Mouse (Mus musculus) hindbrain, embryonic 16.5 days (tissue): Measurements from ENCODE around the gene Gm5724. TPM values are rescaled to one million over a fixed set of nuclear protein-coding genes. Genes with fewer than 3 reads are reported as not detected.

Experiments used
- ATAC-seq: fragments of 200-750 bp; cut with Nextera tagmentation; 2 replicates; pipeline ENCODE4 v1.8.0; 2017; ENCODE audit warnings: moderate TSS enrichment, moderate library complexity
- H3K27ac ChIP-seq: fragments of 300-500 bp; sonication (generic); 2 replicates; pipeline ENCODE4 v1.5.1; 2014; ENCODE audit warnings: low read depth, mild to moderate bottlenecking, control low read depth, low read length, moderate library complexity
- H3K27me3 ChIP-seq: fragments of 300-500 bp; sonication (generic); replicated peaks from 2 replicates; pipeline ENCODE4 v1.6.1; 2014; ENCODE audit warnings: low read length; ENCODE audit not compliant: control insufficient read depth, insufficient read depth
- H3K36me3 ChIP-seq: fragments of 300-500 bp; sonication (generic); 2 replicates; pipeline ENCODE4 v1.6.1; 2014; ENCODE audit warnings: mild to moderate bottlenecking, low read length, moderate library complexity, mixed read lengths; ENCODE audit not compliant: control insufficient read depth, insufficient read depth
- H3K4me1 ChIP-seq: fragments of 300-500 bp; sonication (generic); 2 replicates; pipeline ENCODE4 v1.6.1; 2014; ENCODE audit warnings: low read depth, low read length; ENCODE audit not compliant: control insufficient read depth, insufficient read depth
- H3K4me2 ChIP-seq: fragments of 300-500 bp; sonication (generic); 2 replicates; pipeline ENCODE4 v1.6.1; 2014; ENCODE audit warnings: mild to moderate bottlenecking, low read length, control low read depth, moderate library complexity
- H3K4me3 ChIP-seq: fragments of 300-500 bp; sonication (generic); 2 replicates; pipeline ENCODE4 v1.5.1; 2014; ENCODE audit warnings: mild to moderate bottlenecking, low read length, control low read depth, moderate library complexity
- H3K9ac ChIP-seq: fragments of 300-500 bp; sonication (generic); 2 replicates; pipeline ENCODE4 v1.6.1; 2014; ENCODE audit warnings: low read depth, mild to moderate bottlenecking, control low read depth, low read length, moderate library complexity
- H3K9me3 ChIP-seq: fragments of 300-500 bp; sonication (generic); 2 replicates; pipeline ENCODE4 v1.6.1; 2014; ENCODE audit warnings: mild to moderate bottlenecking, low read length, moderate library complexity; ENCODE audit not compliant: control insufficient read depth
- WGBS: fragments of 180-500 bp; shearing (Covaris S2); extraction: QIAGEN DNeasy Blood & Tissue Kit; methylation state at CpG from one replicate; pipeline ENCODE4 v1.1.7; 2014; 5-methylcytosine and 5-hydroxymethylcytosine counted together
- polyA plus RNA-seq: library from polyadenylated mRNA; unstranded; fragments of >200 nt; fragmentation: Nextera tagmentation; extraction: Ambion mirVana; gene quantifications from 2 replicates; pipeline ENCODE4 v1.2.1, GENCODE M21; 2015

Gene Gm5724
- not detected in 2 replicates for polyA plus RNA-seq

DNA sequence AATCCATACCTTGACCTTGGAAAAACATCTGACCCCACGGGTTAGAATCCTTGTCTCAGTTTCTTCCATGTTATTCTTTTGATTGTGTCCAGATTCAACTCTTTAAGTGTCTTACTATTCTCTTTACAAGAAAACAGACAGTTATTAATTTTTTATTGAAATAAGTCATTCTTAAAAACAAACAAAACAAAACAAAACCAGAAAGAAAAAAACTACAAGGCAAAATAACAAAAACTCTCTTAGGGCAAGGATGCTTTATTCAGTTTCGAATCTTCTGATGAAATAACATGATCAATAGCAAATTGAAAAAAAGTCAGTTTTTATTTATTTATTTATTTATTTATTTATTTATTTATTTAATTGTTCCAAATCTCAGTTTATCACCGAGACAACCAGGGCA is at the start of gene Gm5724:
TSS of gene Gm5724 (minus strand) at position 101 of the 400 bp plus-strand sequence.
- ATAC-seq, result no peak
- Histone ChIP-seq H3K4me3 (no peak within 1 kb of the TSS), H3K4me2 (no peak within 1 kb of the TSS), H3K9me3 (no peaks in the 10 kb centered on the region), H3K36me3 (no peaks in the 10 kb centered on the region), H3K4me1 (no peaks in the 10 kb centered on the region), H3K27ac (no peak within 1 kb of the TSS), H3K9ac (no peak within 1 kb of the TSS), H3K27me3 (no peaks in the 10 kb centered on the region)
- WGBS, result 89% methylated on average over 3 of the region's 3 CpGs

DNA sequence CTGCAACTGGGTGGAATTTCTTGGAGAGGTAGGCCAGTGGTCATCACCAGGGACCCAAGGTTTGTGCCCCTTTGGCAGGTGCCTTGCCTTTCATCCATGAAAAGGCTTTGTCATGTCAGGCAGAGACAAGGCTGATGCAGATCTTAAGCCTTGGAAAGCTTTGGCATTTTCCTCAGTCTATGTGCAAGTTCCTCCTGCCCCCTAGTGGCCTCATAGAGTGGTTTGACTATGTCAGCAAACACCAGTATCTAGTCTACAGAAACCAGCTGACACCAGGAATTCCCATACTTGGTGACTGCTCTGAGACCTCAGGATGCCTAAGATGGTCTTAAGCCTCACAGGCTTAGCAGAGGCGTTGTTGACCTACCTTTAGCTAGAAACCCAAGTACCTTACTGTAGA is 24.2 kb upstream of the Gm5724 start:
- no peaks in the 10 kb centered on the region for H3K4me1 ChIP-seq
- no peak overlapping the region for H3K9ac ChIP-seq
- H3K27ac ChIP-seq, result no peak overlapping the region
- H3K4me3 ChIP-seq, result no peak overlapping the region
- WGBS, result 25% methylated on average over 1 of the region's 1 CpGs
- H3K4me2 ChIP-seq, result no peak overlapping the region
- no peaks in the 10 kb centered on the region for H3K36me3 ChIP-seq
- ATAC-seq, result 0 out of 2 replicates have a peak, but pooled peaks have one; percentile 30
- no peaks in the 10 kb centered on the region for H3K9me3 ChIP-seq
- H3K27me3 ChIP-seq, result no peaks in the 10 kb centered on the region

DNA sequence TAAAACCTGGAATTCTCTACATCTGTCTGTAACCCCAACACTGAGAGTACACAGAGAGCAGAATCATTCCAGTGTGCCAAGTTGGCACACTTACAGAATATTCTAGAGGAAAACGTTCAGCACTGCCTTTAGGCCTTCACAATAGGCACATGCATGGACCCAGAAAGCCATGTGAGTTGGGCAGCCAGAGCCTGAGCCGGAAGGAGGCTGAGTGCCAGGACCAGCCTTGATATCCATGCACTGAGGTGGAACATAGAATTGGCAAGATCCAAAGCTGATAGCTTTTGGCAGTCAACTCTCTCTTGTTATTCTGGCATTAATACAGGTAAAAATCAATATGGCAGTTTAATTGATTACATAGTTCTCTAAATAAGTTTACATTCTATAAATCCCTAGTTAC is 866 bp upstream of the Gm5724 start:
- WGBS, result 61% methylated on average over 2 of the region's 2 CpGs
- no peak for ATAC-seq
- no peak overlapping the region for H3K9ac ChIP-seq
- H3K27me3 ChIP-seq, result no peaks in the 10 kb centered on the region
- no peaks in the 10 kb centered on the region for H3K36me3 ChIP-seq
- H3K9me3 ChIP-seq, result no peaks in the 10 kb centered on the region
- no peak overlapping the region for H3K4me3 ChIP-seq
- H3K4me1 ChIP-seq, result no peaks in the 10 kb centered on the region
- no peak overlapping the region for H3K4me2 ChIP-seq
- H3K27ac ChIP-seq, result no peak overlapping the region

DNA sequence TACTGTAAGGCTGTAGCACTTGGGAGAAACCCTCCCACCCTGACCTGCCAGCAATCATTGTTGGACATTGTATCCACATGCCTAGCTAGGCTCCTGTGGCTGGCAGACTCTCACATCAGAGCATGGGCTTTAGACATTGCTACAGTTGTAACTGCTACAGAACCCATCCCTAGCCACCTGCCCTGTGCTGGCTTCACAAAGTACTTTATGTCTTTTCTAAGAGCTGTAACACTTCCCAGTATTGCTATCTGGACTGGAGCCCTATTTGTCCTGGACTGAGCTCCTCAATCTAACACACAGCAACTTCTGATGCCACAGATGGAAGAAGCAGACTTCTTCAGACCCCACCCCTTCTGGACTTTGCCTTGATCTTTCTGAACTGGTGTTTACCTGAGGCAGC is 82.4 kb downstream of the Gm5724 start:
- ATAC-seq, result no peak
- no peak overlapping the region for H3K9ac ChIP-seq

DNA sequence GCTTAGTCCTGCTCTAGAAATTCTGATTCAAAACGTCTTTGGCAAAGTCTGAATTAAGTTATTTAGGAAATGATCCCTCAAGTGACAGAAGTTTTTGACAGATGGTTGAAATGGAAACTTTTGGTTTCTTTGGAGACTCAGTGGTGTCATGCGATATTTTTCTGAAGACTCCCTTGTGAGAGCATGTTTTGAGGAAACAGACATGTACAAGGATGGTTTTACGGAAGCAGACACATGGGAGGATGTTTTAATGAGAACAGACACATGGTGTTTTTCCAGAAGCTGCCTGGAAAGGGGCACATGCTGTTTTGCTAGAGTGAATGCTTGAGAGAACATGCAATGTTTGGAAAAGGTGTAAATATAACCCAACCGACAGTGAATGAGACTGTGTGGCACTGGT is 86.6 kb downstream of the Gm5724 start:
- Histone ChIP-seq H3K4me3 (no peak overlapping the region), H3K4me2 (no peak overlapping the region), H3K27ac (no peak overlapping the region), H3K27me3 (no peaks in the 10 kb centered on the region), H3K36me3 (no peaks in the 10 kb centered on the region), H3K4me1 (no peaks in the 10 kb centered on the region), H3K9me3 (no peaks in the 10 kb centered on the region), H3K9ac (no peak overlapping the region)
- WGBS, result 81% methylated on average over 4 of the region's 4 CpGs
- no peak for ATAC-seq

More for the DNA sequence above, 82.4 kb downstream of the Gm5724 start:
- H3K27me3 ChIP-seq, result no peaks in the 10 kb centered on the region
- H3K4me2 ChIP-seq, result no peak overlapping the region
- no peak overlapping the region for H3K27ac ChIP-seq
- no peaks in the 10 kb centered on the region for H3K4me1 ChIP-seq
- H3K9me3 ChIP-seq, result no peaks in the 10 kb centered on the region
- H3K36me3 ChIP-seq, result no peaks in the 10 kb centered on the region
- H3K4me3 ChIP-seq, result no peak overlapping the region

Other genes starting within 250 kb of the Gm5724 start
- 22.0 and 27.7 TPM in 2 replicates for gene Slco1c1, start 249.4 kb downstream of the Gm5724 start, polyA plus RNA-seq
- not detected in 2 replicates for gene Slco1b2, start 144.3 kb downstream of the Gm5724 start, polyA plus RNA-seq
- gene Slco1a4, start 82.4 kb upstream of the Gm5724 start, polyA plus RNA-seq, result 4.9 and 8.0 TPM in 2 replicates
- not detected in 2 replicates for gene Slco1a1, start 173.2 kb upstream of the Gm5724 start, polyA plus RNA-seq
- gene Gm6614, start 237.6 kb upstream of the Gm5724 start, polyA plus RNA-seq, result not detected in 2 replicates